Mouse (Mus musculus) inflammation-experienced regulatory T-cells, adult 6 months (primary cell): Measurements from ENCODE around the gene Tnrc6b. TPM values are rescaled to one million over a fixed set of nuclear protein-coding genes. Genes with fewer than 3 reads are reported as not detected.
A peak's percentile ranks its signal among the peaks of the same experiment; 100 is the strongest.

Experiments used
- ATAC-seq: one replicate; pipeline ENCODE4 v1.8.0; 2017
- polyA plus RNA-seq, 3 experiments: library from polyadenylated mRNA; unstranded; fragments of 100-300 nt; shearing (Covaris generic); gene quantifications; one replicate each; pipeline ENCODE4 v1.2.1; 2017

The Tnrc6b gene
- polyA plus RNA-seq, 3 experiments from 2014 or later: 37.5 to 60.3 (median 51.2) TPM

DNA sequence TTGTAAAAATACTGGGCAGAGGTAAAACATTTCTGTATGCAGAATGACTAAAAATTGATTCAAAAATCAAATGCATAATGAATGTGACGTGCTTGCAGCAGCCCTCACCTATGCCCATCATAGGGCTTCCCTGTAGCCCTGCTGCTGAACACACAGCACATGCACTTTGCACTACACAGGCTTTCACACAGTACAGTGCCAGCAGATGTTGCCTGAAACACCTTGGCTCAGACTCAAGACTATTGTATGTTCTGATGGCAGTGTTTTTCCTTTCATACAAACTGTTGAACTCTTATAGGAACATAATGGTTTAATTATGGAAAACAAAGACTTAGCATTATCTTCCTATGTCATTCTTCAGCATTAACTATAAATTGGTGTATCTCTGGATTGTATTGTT, 84.0 kb downstream of the Tnrc6b start:
- ATAC-seq: no peak

DNA sequence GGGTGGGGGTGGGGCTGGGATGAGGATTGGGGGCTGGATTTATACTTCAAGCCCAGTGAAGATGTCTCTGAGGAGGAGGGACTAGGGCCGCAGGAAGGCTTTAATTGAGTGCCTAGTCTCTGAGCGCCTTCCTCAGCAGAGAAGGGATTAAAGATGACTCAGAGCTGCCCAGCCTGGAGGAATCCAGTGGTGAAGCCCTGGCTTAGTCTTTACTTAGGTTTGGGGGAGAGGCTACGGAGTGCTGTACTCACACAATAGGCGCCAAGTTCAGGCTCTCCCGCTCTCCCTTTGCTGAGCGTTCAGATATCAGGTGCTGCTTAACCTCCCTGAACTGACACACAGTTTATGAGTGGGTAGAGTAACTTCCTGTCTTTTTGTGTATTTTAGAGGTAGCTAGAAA, 86.6 kb downstream of the Tnrc6b start:
- peak; percentile 57 for ATAC-seq

DNA sequence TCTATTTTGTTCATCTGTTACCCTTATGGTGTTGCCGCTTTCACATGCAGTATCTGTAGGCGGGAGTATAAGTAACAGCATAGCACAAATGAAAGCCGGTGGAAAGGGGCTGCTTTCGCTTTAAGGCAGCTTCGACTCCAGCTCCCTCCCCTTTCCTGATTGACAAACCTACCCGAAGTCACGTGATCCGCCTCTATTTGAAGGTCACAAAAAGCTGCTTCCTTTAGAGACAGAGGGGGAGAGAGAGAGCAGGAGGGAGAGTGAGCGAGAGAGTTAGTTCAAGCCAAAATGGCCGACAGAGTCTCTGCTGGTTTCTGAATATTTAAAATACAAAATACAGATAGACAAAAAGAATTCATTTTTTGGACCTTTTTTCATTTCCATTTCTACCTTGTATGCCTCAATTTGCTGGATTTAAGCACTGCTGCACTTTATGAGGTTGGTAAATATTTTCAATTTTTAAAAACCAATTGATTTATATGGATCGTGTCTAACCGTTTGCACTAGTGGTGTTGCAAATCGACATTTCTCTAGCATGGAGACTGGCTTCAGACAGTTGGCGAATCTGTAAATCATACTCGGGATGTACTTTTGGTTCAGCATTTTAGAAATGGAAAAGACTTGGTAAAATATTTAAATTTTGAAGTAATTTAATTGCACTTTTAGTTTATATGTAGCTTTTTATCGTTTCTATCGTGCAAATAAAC, 87.4 kb downstream of the Tnrc6b start:
- peak; percentile 76 for ATAC-seq

DNA sequence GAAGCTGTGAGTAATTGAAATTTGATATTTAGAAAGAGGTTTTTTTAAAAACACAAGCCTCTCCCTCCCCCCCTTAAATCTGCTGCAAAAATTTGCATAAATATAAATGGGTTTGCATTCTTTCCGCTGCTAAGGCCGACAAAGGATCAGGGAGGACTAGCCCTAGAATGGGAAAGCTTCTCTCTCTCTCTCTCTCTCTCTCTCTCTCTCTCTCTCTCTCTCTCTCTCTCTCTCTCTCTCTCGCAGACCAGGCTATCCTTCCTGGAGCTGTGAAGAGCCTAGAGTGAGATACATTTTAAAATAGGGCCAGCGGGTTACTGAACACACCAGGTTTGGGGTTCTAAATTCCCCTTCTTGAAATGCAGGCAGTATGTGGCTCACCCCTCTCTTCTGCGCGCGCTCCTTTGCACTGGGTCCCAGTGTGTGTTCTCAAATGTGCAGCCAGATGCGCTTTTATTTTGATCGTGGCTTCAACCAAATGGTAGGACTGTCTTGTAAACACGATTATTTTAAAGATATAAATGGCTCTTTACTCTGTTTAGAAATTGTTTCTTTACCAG, 88.0 kb downstream of the Tnrc6b start:
- ATAC-seq: no peak

DNA sequence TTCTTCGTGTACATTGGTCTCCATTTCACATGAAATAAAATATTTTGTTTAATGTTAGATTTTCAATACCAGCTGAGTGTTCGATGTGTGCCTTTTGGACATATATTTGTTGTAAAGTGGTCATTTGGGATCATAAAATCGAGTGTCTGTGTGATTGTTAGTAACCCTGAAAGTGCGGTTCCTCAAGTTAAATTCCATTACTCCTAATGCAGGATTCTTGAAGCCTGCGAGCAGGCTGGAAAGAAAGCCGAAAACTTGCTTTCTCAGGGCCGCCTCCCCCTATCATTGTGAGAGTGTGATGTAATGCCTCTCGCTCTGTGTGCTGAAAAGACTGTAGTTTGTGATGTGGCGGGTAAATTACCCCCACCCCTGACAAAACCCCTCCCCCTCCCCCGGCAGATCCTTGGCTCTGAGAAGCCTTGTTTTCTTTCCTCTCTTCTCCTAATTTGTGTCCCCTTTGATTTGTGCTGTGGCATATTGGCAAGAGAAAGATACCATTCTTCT, 88.6 kb downstream of the Tnrc6b start:
- peak; percentile 20 for ATAC-seq

DNA sequence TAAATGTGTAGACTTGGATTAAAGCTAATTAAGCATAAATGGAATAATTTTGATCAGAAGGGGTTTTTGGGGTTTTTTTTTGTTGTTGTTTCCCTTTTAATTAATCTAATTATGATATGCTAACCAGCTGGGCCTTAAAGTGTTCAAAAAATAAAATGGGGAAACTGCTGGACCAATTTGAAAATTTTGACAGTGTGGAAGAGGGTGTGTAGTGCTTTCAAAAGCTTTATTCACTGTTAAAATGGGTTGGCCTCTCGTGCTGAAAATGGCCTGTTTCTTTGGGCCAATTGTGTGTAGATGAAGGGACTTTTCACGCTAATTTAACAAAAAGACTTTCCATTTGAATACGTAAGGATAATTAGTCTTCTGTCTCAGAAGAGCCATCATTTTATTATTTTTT, 89.1 kb downstream of the Tnrc6b start:
- ATAC-seq: no peak

DNA sequence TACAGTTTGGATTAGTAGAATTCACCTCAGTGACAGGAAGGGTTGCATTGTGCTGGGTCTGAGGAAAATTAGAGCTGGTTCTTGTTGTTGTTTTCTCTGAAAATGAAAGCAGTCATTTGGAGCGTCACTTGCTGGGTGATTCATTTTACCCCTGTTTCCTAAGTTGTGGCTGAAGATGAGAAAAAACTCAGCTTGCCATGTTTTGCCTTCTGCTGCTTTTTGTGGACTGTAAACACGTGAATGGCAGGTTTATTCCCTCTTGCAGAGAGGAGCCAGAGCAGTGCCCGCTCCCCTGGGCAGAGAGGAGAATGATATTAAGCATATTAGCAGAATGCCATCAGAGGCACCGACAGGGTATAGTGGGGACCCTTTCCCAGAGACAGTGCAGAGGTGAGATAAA, 89.7 kb downstream of the Tnrc6b start:
- peak; percentile 46 for ATAC-seq

DNA sequence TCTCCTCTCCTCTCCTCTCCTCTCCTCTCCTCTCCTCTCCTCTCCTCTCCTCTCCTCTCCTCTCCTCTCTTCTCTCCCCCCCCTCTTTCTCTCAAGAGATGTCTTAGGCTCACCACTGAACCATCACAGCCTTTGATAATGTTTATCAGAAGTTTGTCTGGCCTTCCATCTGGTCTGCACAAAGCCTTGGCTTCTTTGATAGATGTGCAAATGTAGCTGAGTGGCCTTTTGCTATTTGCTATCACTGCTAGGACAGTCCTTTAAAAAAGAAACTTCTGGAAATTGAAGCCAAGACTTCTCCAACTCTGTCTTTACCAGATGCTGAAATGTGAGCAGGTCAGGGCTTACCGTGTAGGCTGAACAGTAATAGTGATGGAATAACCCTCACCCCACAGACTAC, 90.5 kb downstream of the Tnrc6b start:
- no peak for ATAC-seq

DNA sequence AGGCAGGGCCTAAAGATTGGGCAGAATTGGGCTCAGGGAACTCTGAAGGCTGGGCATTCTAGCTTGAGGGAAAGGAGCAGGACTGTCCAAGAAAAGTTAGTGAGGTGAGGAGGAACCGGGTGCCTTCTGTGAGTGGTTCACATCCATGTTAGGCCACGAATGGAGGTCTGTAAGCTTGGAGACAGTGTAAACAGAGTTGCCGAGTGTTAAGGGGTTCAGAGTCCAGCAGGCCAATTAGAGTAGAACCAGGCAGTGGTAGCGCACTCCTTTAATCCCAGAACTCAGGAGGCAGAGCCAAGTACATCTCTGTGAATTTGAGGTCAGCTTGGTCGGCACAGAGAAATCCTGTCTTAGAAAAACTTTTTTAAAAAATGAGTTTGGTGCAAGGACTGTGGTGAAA, 96.0 kb downstream of the Tnrc6b start:
- no peak for ATAC-seq

DNA sequence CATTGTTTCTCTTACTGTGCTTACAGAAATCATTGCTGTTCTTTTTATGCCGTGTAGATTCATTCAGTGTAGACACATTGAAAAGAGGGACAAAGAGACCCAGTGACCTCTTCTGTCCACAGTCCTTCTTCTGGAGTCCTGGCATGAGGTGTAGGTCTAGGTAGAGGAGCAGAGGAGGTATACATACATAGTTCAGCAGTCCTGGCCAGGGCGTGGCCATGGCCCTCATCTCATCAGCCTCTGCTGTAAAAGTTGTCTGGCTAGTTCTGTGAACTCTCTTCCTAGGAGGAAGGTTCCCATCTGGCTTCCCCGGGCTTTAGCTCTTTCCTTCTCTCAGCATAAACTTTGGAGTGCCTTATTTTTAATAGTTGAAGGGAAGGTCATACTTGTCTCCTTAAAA, 99.1 kb downstream of the Tnrc6b start:
- no peak for ATAC-seq

DNA sequence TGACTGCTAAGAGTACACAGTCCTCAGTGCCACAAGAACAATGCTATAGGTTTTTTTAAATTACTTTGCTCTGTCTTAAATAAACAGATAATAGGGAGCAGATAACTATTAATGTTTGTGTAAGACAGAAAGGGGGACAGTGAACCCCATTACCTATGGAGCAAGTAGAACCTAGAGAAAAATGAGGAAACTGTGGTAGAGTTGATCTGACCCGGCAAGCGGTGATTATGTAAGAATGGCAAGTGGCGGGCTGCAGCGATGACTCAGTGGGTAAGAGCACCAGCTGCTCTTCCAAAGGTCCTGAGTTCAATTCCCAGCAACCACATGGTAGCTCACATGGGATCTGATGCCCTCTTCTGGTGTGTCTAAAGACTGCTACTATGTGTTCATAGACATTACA, 101.7 kb downstream of the Tnrc6b start:
- no peak for ATAC-seq

DNA sequence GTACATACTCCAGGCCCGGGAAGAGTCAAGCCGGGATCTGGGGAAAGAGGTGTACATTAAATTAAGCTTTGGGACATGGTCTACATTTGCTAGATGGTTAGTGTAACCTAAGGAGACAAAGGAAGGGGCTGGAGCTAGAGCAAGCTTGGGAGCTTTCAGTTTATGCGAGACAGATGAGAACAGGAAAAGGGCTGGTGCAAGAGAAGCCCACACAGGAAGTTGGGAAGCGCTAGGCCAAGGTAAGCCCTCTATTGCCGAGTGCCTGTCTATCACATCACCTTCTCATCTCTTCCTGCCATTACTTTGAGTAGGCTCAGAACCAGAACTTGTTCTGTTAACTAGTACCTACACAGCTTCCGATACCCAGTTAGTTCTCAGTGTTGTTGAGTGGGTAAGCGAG, 103.7 kb downstream of the Tnrc6b start:
- peak; percentile 95 for ATAC-seq

DNA sequence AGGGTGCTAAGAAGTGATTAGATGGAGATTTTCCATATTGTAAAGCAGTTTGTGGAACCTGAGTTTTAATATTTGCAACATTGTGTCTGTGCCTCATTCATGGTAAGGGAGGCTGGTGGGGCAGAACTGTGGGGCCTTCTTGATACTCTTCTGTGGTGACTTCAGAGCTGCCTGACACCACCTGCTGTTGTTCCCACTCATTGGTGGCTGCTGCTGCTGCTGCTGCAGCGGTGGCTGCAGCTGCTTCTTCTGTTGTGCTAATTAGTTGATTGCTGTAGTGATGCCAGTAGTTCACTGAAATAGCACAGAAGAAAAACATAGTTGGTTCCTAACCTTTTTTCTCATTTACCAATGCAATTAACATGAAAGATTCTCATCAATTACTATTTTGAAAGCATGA, 111.2 kb downstream of the Tnrc6b start:
- ATAC-seq: no peak

DNA sequence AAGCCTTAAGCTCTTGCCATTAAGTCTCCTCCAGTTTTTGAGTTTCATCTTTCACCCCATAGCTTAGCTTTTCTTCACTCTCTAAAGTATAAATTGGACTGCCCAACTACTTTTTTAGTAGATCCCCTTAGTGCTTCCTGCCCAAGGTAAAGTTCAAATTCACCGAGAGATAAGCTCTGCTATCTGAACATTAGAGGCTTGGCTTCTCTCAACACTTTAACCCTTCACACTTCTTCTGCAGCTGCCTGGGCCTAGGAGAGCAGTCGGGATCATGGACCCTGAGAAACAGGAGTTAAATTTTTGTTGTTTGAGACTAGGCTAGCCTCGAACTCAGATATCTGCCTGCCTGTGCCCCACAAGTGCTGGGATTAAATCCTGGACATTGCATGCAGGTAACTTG, 120.1 kb downstream of the Tnrc6b start:
- no peak for ATAC-seq

DNA sequence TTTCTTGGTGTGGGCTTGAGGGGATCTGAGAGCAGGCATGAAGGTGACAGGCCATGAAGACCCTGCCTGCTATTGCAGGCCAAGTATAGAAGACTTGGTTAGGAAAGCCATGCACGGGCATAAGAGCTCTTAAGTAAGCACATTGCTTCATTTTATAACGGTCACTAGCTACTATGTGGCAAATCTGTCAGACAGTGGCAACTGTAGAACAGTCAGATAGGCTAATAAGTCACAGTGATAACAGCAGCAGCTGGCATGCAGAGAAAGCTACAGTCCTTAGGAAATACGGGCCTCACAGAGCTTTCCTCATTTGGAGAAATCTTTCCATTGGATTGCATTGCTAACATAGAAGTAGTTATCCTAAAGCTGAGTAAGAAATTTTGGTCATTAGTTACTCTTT, 121.7 kb downstream of the Tnrc6b start:
- no peak for ATAC-seq

DNA sequence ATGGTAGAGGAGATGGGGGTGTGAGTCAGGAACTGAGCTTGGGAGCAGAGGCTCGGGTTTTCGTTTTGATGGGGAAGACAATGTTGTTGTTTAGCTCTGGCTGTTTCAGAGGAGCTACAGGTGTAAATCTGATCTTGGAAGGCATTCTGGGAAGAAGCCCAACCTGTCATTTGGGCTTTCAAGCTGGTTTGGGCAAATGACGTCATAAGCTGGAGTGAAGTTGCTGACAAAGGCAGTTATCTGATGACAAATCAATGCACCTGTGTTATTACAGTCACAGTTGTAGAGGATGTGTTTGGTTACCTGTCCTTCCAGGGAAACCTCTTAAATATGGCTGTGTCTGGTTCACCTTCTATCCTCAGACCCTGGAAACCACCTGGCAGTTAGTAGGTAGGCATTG, 125.1 kb downstream of the Tnrc6b start:
- no peak for ATAC-seq

DNA sequence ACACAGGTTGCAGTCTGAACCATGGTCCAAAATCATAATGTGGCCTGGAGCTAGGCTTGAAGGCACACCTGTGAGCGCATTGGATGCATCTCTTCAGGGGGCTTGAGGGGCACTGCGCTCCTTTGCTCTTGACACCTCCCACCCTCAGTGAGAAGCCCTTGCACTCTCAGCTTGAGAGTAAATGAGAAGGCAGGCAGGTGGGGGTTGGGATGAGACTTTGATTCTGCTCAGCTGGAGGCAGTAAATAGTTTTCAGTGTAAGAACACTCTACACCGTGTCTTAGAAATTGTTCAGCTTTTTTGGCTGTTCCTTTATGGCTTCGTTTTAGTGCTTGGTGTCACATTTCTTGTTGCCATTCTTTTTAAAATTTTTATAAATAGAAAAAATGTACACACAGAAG, 127.7 kb downstream of the Tnrc6b start:
- ATAC-seq: no peak

DNA sequence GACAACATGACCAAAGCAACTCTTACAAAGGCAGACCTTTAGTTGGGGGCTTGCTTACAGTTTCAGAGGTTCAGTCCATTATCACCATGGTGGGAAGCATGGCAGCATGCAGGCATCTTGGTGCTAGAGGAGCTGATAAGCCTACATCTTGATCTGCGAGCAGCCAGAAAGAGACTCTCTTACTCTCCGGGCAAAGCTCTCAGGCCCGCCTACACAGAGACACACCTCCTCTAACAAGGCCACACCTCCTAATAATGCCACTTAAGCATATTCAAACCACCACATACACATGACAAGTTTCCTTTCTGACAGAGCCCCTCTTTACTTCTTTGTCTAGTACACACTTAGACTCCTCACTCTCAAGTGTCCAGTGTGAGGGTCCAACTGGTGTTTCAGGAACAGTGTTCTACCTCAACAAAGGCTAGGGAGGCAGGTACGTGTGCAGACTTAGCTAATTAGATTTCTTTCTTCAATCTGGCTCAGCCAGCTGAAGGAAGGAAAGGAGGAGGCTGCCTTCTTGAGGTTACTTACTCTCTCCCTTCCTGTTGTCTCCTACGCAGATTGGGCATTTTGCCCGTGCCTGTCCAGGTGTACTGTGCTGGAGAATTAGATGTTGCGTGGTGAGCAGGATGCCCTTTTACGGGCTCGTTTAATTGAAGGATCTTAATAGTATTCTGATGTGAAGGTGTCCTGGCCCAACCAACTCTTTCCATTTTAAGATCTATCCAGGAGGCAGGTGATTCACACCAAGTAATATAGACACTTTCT, 128.7 kb downstream of the Tnrc6b start:
- peak; percentile 74 for ATAC-seq

DNA sequence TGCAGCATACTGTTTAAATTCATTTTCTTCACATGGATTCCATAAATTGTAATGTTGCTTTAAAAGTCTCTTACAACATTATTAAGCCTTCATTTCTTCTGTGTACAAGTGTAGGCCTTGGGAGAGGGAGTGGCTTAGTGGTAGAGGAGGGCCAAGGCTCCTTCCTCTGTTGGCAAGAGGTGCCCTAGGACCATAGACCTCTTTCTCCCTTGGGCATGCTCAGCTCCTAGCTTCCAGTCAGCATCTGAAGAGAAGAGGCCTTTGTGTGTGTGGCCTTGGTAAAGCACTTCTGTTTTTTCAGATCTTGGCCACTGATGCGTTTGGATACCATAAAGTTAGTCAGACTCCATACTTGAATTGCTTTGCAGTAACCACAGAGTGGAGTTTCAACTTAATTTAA, 133.1 kb downstream of the Tnrc6b start:
- no peak for ATAC-seq

DNA sequence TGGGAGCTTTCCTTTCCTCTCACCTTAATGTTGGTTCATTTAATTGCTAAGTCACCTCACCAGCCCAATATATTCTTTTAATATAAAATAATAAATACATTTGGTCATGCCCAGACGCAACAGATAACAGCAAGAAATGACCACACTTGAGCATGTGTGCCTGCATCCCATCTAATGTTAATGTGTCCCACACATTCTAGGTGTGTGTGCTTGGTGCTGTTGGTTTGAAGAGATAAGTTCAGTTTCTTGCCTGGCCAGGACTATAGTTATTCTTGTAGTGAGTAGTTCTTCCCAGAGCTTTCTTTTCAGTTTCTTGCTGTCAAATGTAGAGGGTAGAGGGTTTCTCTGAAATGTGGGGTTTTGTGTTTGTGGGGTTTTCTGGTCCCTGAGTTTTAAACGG, 133.8 kb downstream of the Tnrc6b start:
- no peak for ATAC-seq

DNA sequence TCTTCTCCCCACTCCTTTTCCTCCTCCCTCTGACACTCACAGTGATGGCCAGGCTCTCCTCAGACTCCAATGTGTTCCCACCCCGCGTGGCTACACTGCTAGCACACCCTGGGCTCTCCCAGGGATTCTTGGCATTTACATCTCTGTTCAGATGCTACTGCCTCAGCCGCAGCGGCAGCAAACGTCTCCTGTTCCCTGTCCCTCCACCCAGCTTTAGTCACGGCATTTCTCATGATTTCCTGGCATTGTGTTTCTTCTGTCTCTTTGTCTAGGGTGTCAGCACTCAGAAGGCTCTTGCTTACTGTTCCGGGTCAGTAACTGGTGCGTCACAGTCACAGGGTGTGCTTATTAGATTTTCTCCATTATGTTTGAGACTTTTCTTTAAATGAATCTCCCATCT, 138.9 kb downstream of the Tnrc6b start:
- no peak for ATAC-seq

DNA sequence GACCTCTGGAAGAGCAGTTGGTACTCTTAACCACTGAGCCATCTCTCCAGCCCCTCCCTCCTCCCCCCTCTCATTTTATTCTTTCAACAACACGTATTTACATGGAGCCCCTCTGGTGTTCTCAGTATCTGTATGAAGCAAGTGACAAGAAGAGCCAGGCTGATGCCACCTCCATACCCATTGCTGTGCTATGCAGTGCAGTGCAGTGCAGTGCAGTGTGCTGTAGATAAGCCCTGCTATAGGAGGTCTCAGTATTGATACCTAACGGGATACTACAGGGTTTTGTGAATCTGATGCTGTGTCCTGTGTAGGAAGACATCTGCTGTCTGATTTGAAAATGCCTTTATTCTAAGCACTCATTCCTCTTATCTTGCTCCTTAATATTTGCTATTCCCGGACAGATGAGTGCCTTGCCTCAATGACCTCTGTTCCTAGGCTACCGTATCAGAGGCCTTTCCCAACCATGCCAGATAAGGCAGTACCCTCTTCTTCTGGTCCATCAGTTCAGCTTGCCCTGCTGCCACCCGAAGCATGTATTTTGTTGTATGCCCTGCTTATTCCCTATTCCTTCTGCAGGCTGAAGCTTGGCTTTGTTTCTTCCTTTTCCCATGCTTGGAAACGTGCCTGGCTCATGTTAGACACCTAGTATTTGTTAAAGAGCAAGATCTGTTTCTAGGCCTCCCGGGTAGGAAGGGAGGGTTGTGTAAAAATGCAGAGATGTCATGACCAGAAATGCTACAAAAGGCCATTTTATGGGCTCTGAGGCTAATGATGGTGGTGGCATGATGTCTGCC, 139.8 kb downstream of the Tnrc6b start:
- no peak for ATAC-seq

DNA sequence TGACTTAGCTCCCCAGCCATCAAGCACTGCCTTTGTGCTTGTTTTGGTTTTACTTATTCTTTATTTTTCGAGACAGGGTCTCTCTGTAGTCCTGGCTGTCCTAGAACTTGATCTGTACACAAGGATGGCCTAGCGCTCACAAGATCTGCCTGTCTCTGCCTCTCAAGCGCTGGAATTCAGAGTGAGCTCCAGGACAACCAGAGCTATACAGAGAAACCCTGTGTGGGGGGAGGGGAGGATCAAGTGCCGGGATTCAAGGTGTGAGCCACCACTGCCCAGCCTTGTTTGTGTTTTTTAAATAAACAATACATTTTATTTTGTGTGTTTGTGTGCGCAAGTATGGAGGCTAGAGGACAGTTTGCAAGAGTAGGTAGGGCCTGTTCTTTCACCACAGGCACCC, 141.0 kb downstream of the Tnrc6b start:
- no peak for ATAC-seq
